13 mouse cellular contexts compared by ENCODE assay signal in the genomic region with DNA sequence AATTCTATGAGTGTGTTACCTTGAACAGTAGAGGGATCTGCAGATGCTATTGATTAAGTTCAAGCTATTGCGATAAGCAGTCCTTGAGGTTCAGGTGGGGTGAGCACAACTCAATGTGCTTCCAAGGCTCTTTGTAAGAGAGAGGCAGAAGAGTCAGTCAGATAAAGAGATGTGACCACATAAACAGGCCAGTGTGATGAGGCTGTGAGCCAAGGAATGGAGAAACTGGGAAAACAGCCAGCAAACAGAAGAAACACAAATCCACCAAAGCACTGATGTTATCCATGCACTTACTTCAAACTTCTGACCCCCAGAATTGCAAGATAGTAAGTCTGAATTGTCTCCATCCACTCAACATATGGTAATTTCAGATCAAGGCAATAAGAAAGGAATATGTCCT.
DNase-seq lines count a peak whose midpoint lies in the region; ATAC-seq and TF ChIP-seq lines count a peak whose summit lies in the region.
"Had no signal": no experiment of that assay in that cellular context is flagged by ENCODE, and none has a peak within 500 bp of the region (broad histone marks: within the 10 kb centered on the region; RNA-seq: fewer than 3 reads in every experiment).

No protein-coding gene starts in this region.

- no peaks in the 10 kb centered on the region for H3K27me3 ChIP-seq in lung, postnatal 0 days (replicated peaks; ENCODE audit: insufficient read depth, low read length)
- H3K27me3 ChIP-seq: limb, embryonic 13.5 days; lung, embryonic 15.5 days had no signal

- H3K9ac ChIP-seq in lung, postnatal 0 days (replicated peaks; ENCODE audit: low read depth), result no peak overlapping the region
- H3K9ac ChIP-seq: limb, embryonic 13.5 days; lung, embryonic 15.5 days had no signal

- no peak overlapping the region for H3K4me3 ChIP-seq in lung, postnatal 0 days (ENCODE audit: low read depth, low read length)
- no peak overlapping the region for H3K4me3 ChIP-seq in lung, adult 2 months (replicated peaks; ENCODE audit: extremely low read depth, low read depth, low read length)
- H3K4me3 ChIP-seq: limb, embryonic 13.5 days; lung, embryonic 15.5 days; myocyte had no signal

- no peak for TF ChIP-seq CTCF in lung, postnatal 0 days (IDR thresholded peaks at IDR 0.05)
- TF ChIP-seq CTCF in lung, adult 2 months (IDR thresholded peaks at IDR 0.05; ENCODE audit: insufficient read depth, low read length), result no peak
- TF ChIP-seq CTCF in brain, embryonic 14.5 days (IDR thresholded peaks at IDR 0.05; ENCODE audit: borderline replicate concordance, extremely low read depth, insufficient read depth, insufficient read length), result no peak

- WGBS in lung, postnatal 0 days, result 76% methylated on average over 1 of the region's 1 CpGs
- WGBS in lung, adult 2 months, result 85% methylated on average over 1 of the region's 1 CpGs

- H3K27ac ChIP-seq in lung, postnatal 0 days (ENCODE audit: low read length), result no peak overlapping the region
- H3K27ac ChIP-seq: limb, embryonic 13.5 days; lung, embryonic 15.5 days had no signal

- DNase-seq in heart, postnatal 10 days, result peak; percentile 15 to 16
- DNase-seq in heart, postnatal 25 days (ENCODE audit: low spot score), result no peak
- peak; percentile 27 for DNase-seq in lung, postnatal 0 days (ENCODE audit: low spot score)
- no peak for DNase-seq in lung, adult 2 months
- peak; percentile 6 for DNase-seq in adrenal gland, adult 8-10 months
- peak; percentile 9 for DNase-seq in brain, embryonic 14.5 days (ENCODE audit: low read depth)
- no peak for DNase-seq in left cerebral cortex, adult 8-10 months (ENCODE audit: low spot score in 2 of 2)
- DNase-seq: cerebellum, adult 18-20 months; thymus, postnatal 14 days had no signal

- no peak for ATAC-seq in lung, postnatal 0 days

- intact Hi-C loops in heart, postnatal 10 days (cut with DNase I), result no loop called here
- intact Hi-C loops in heart, postnatal 25 days (cut with DNase I), result no loop called here

- H3K4me1 ChIP-seq in lung, postnatal 0 days (ENCODE audit: insufficient read depth, low read depth, low read length), result no peaks in the 10 kb centered on the region
- no peaks in the 10 kb centered on the region for H3K4me1 ChIP-seq in lung, adult 2 months (ENCODE audit: control insufficient read depth, insufficient read depth, low read length)

- no peaks in the 10 kb centered on the region for H3K9me3 ChIP-seq in lung, postnatal 0 days (ENCODE audit: low read length)
- H3K9me3 ChIP-seq: limb, embryonic 13.5 days; lung, embryonic 15.5 days had no signal

- TF ChIP-seq EP300 in lung, postnatal 0 days (IDR thresholded peaks at IDR 0.05), result no peak

- no peak for TF ChIP-seq POLR2A in lung, adult 2 months (IDR thresholded peaks at IDR 0.05; ENCODE audit: borderline replicate concordance, extremely low read depth, low read depth, low read length)
- TF ChIP-seq POLR2A in brain, embryonic 14.5 days (IDR thresholded peaks at IDR 0.05; ENCODE audit: borderline replicate concordance, extremely low read depth, insufficient read depth, insufficient read length, poor library complexity, severe bottlenecking), result no peak

- H3K4me2 ChIP-seq in lung, postnatal 0 days (replicated peaks; ENCODE audit: low read depth, low read length), result no peak overlapping the region
- H3K4me2 ChIP-seq: limb, embryonic 13.5 days; lung, embryonic 15.5 days; midbrain, embryonic 11.5 days had no signal

- H3K36me3 ChIP-seq in lung, postnatal 0 days (ENCODE audit: insufficient read depth, low read length), result no peaks in the 10 kb centered on the region
- H3K36me3 ChIP-seq: limb, embryonic 13.5 days; lung, embryonic 15.5 days had no signal

Comparison
In these comparisons a context has a peak if more than half of its experiments do, and no peak if none do; other contexts are left out.
1. DNase-seq: peak in heart, postnatal 10 days (2 of 2), lung, postnatal 0 days (single experiment), adrenal gland, adult 8-10 months (single experiment) and brain, embryonic 14.5 days (single experiment); none in heart, postnatal 25 days (single experiment), lung, adult 2 months (single experiment) and left cerebral cortex, adult 8-10 months (0 of 2).